Mouse (Mus musculus) kidney, embryonic 15.5 days (tissue): Measurements from ENCODE around the gene Csmd2. TPM values are rescaled to one million over a fixed set of nuclear protein-coding genes. Genes with fewer than 3 reads are reported as not detected.

Experiments
- ATAC-seq: fragments of 200-750 bp; cut with Nextera tagmentation; replicated peaks from 2 replicates; pipeline ENCODE4 v1.8.0; 2017; ENCODE audit warnings: moderate TSS enrichment; ENCODE audit not compliant: low FRiP score
- H3K27ac ChIP-seq: fragments of 300-500 bp; sonication (generic); 2 replicates; pipeline ENCODE4 v1.5.1; 2015; ENCODE audit warnings: mild to moderate bottlenecking, inconsistent platforms
- H3K27me3 ChIP-seq: fragments of 300-500 bp; sonication (generic); 2 replicates; pipeline ENCODE4 v1.6.1; 2015; ENCODE audit warnings: inconsistent platforms
- H3K36me3 ChIP-seq: fragments of 300-500 bp; sonication (generic); 2 replicates; pipeline ENCODE4 v1.6.1; 2015; ENCODE audit warnings: inconsistent platforms
- H3K4me1 ChIP-seq: fragments of 300-500 bp; sonication (generic); 2 replicates; pipeline ENCODE4 v1.6.1; 2015; ENCODE audit warnings: inconsistent platforms
- H3K4me2 ChIP-seq: fragments of 300-500 bp; sonication (generic); 2 replicates; pipeline ENCODE4 v1.6.1; 2015; ENCODE audit warnings: moderate library complexity, mild to moderate bottlenecking, inconsistent platforms
- H3K4me3 ChIP-seq: fragments of 300-500 bp; sonication (generic); replicated peaks from 2 replicates; pipeline ENCODE4 v1.5.1; 2015; ENCODE audit warnings: mild to moderate bottlenecking, inconsistent platforms
- H3K9ac ChIP-seq: fragments of 300-500 bp; sonication (generic); 2 replicates; pipeline ENCODE4 v1.6.1; 2015; ENCODE audit warnings: mild to moderate bottlenecking, inconsistent platforms
- H3K9me3 ChIP-seq: fragments of 300-500 bp; sonication (generic); replicated peaks from 2 replicates; pipeline ENCODE4 v1.6.1; 2016; ENCODE audit warnings: inconsistent platforms
- WGBS: fragments of 180-500 bp; shearing (Covaris S2); methylation state at CpG from one replicate; pipeline ENCODE4 v1.1.7; 2015; ENCODE audit warnings: mixed read lengths; 5-methylcytosine and 5-hydroxymethylcytosine counted together
- polyA plus RNA-seq: library from polyadenylated mRNA; unstranded; fragments of >200 nt; fragmentation: Nextera tagmentation; extraction: Ambion mirVana; gene quantifications from 2 replicates; pipeline ENCODE4 v1.2.1, GENCODE M21; 2015

Csmd2 gene
- polyA plus RNA-seq, 1 experiment from 2014 or later = 0.23 TPM

GRCm38 (mm10) chr4:127987270-127987669 lies 387 bp upstream of the Csmd2 start:
- Histone ChIP-seq H3K36me3 (no peaks in the 10 kb centered on the region), H3K9ac (no peak overlapping the region), H3K4me2 (peak overlapping the region; percentile 80), H3K4me1 (peaks cover 22% of the 10 kb centered on the region), H3K9me3 (no peaks in the 10 kb centered on the region), H3K27me3 (peaks cover 71% of the 10 kb centered on the region), H3K27ac (no peak overlapping the region), H3K4me3 (peak overlapping the region; percentile 46)
- ATAC-seq = no peak
- WGBS = 5% methylated on average over 10 of the region's 10 CpGs

- Histone ChIP-seq H3K4me2 (peak overlapping the region; percentile 80), H3K9ac (no peak overlapping the region)
Measured at GRCm38 (mm10) chr4:127988526-127989180, 996 bp downstream of the Csmd2 start.

GRCm38 (mm10) chr4:127989347-127989995 lies 1.8 kb downstream of the Csmd2 start:
- WGBS = 11% methylated on average over 18 of the region's 18 CpGs
- Histone ChIP-seq H3K4me1 (peaks cover 22% of the 10 kb centered on the region), H3K36me3 (no peaks in the 10 kb centered on the region), H3K4me3 (0 out of 2 replicates have a peak overlapping the region, but pooled peaks have one; percentile 46), H3K27me3 (peaks cover 72% of the 10 kb centered on the region), H3K9me3 (no peaks in the 10 kb centered on the region), H3K4me2 (0 out of 2 replicates have a peak overlapping the region, but pooled peaks have one; percentile 80), H3K27ac (no peak overlapping the region), H3K9ac (no peak overlapping the region)
- no peak for ATAC-seq

More at GRCm38 (mm10) chr4:127988526-127989180, 996 bp downstream of the Csmd2 start:
- peaks cover 73% of the 10 kb centered on the region for H3K27me3 ChIP-seq
- H3K27ac ChIP-seq = no peak overlapping the region
- H3K4me3 ChIP-seq = peak overlapping the region; percentile 46
- H3K4me1 ChIP-seq = peaks cover 22% of the 10 kb centered on the region
- H3K36me3 ChIP-seq = no peaks in the 10 kb centered on the region
- H3K9me3 ChIP-seq = no peaks in the 10 kb centered on the region
- ATAC-seq = 0 out of 2 replicates have a peak, but pooled peaks have one; percentile 2
- 1% methylated on average over 39 of the region's 39 CpGs for WGBS

GRCm38 (mm10) chr4:127999281-127999680 lies 11.6 kb downstream of the Csmd2 start:
- Histone ChIP-seq H3K4me1 (no peaks in the 10 kb centered on the region), H3K4me3 (no peak overlapping the region), H3K4me2 (no peak overlapping the region), H3K27ac (no peak overlapping the region), H3K36me3 (no peaks in the 10 kb centered on the region), H3K9me3 (no peaks in the 10 kb centered on the region), H3K27me3 (no peaks in the 10 kb centered on the region), H3K9ac (no peak overlapping the region)
- ATAC-seq = no peak
- 65% methylated on average over 3 of the region's 3 CpGs for WGBS

- WGBS = 62% methylated on average over 4 of the region's 4 CpGs
Measured at GRCm38 (mm10) chr4:128002638-128003101, 15.0 kb downstream of the Csmd2 start.

GRCm38 (mm10) chr4:128004797-128005452 lies 17.3 kb downstream of the Csmd2 start:
- H3K9ac ChIP-seq = no peak overlapping the region
- H3K36me3 ChIP-seq = no peaks in the 10 kb centered on the region
- H3K4me3 ChIP-seq = no peak overlapping the region
- no peak overlapping the region for H3K27ac ChIP-seq
- ATAC-seq = no peak
- H3K4me2 ChIP-seq = no peak overlapping the region
- H3K9me3 ChIP-seq = no peaks in the 10 kb centered on the region
- no peaks in the 10 kb centered on the region for H3K4me1 ChIP-seq
- 79% methylated on average over 3 of the region's 3 CpGs for WGBS
- H3K27me3 ChIP-seq = no peaks in the 10 kb centered on the region

More at GRCm38 (mm10) chr4:128002638-128003101, 15.0 kb downstream of the Csmd2 start:
- Histone ChIP-seq H3K27ac (no peak overlapping the region), H3K4me2 (no peak overlapping the region), H3K9ac (no peak overlapping the region), H3K4me3 (no peak overlapping the region), H3K27me3 (no peaks in the 10 kb centered on the region), H3K4me1 (no peaks in the 10 kb centered on the region), H3K9me3 (no peaks in the 10 kb centered on the region), H3K36me3 (no peaks in the 10 kb centered on the region)
- ATAC-seq = no peak

GRCm38 (mm10) chr4:128019465-128019864 lies 31.8 kb downstream of the Csmd2 start:
- no peaks in the 10 kb centered on the region for H3K4me1 ChIP-seq
- H3K27me3 ChIP-seq = no peaks in the 10 kb centered on the region
- H3K9me3 ChIP-seq = no peaks in the 10 kb centered on the region
- no peak overlapping the region for H3K4me2 ChIP-seq
- no peak for ATAC-seq
- H3K36me3 ChIP-seq = no peaks in the 10 kb centered on the region
- H3K4me3 ChIP-seq = no peak overlapping the region
- WGBS = 94% methylated on average over 2 of the region's 2 CpGs
- H3K27ac ChIP-seq = no peak overlapping the region
- no peak overlapping the region for H3K9ac ChIP-seq

GRCm38 (mm10) chr4:128028294-128028693 lies 40.6 kb downstream of the Csmd2 start:
- Histone ChIP-seq H3K27me3 (no peaks in the 10 kb centered on the region), H3K4me3 (no peak overlapping the region), H3K27ac (no peak overlapping the region), H3K4me2 (no peak overlapping the region), H3K36me3 (no peaks in the 10 kb centered on the region), H3K4me1 (no peaks in the 10 kb centered on the region), H3K9me3 (no peaks in the 10 kb centered on the region), H3K9ac (no peak overlapping the region)
- no peak for ATAC-seq
- 91% methylated on average over 1 of the region's 1 CpGs for WGBS

GRCm38 (mm10) chr4:128041901-128042300 lies 54.2 kb downstream of the Csmd2 start:
- ATAC-seq = no peak

GRCm38 (mm10) chr4:128042626-128043025 lies 55.0 kb downstream of the Csmd2 start:
- 36% methylated on average over 5 of the region's 5 CpGs for WGBS
- Histone ChIP-seq H3K36me3 (no peaks in the 10 kb centered on the region), H3K4me1 (no peaks in the 10 kb centered on the region), H3K9ac (no peak overlapping the region), H3K4me2 (no peak overlapping the region), H3K4me3 (no peak overlapping the region), H3K27ac (no peak overlapping the region), H3K9me3 (no peaks in the 10 kb centered on the region), H3K27me3 (no peaks in the 10 kb centered on the region)
- no peak for ATAC-seq

More at GRCm38 (mm10) chr4:128041901-128042300, 54.2 kb downstream of the Csmd2 start:
- H3K9ac ChIP-seq = no peak overlapping the region
- 78% methylated on average over 4 of the region's 4 CpGs for WGBS
- no peak overlapping the region for H3K27ac ChIP-seq
- no peaks in the 10 kb centered on the region for H3K9me3 ChIP-seq
- H3K4me1 ChIP-seq = no peaks in the 10 kb centered on the region
- H3K4me2 ChIP-seq = no peak overlapping the region
- no peak overlapping the region for H3K4me3 ChIP-seq
- no peaks in the 10 kb centered on the region for H3K36me3 ChIP-seq
- no peaks in the 10 kb centered on the region for H3K27me3 ChIP-seq

- ATAC-seq = no peak
- Histone ChIP-seq H3K4me2 (no peak overlapping the region), H3K9ac (no peak overlapping the region), H3K27ac (no peak overlapping the region), H3K4me1 (no peaks in the 10 kb centered on the region), H3K4me3 (no peak overlapping the region), H3K27me3 (no peaks in the 10 kb centered on the region), H3K9me3 (no peaks in the 10 kb centered on the region), H3K36me3 (no peaks in the 10 kb centered on the region)
- 89% methylated on average over 1 of the region's 1 CpGs for WGBS
Measured at GRCm38 (mm10) chr4:128048716-128049115, 61.1 kb downstream of the Csmd2 start.

GRCm38 (mm10) chr4:128052701-128053100 lies 65.0 kb downstream of the Csmd2 start:
- H3K9me3 ChIP-seq = no peaks in the 10 kb centered on the region
- no peak overlapping the region for H3K4me2 ChIP-seq
- no peaks in the 10 kb centered on the region for H3K27me3 ChIP-seq
- H3K4me3 ChIP-seq = no peak overlapping the region
- 77% methylated on average over 8 of the region's 8 CpGs for WGBS
- no peaks in the 10 kb centered on the region for H3K4me1 ChIP-seq
- H3K9ac ChIP-seq = no peak overlapping the region
- H3K36me3 ChIP-seq = no peaks in the 10 kb centered on the region
- H3K27ac ChIP-seq = no peak overlapping the region
- no peak for ATAC-seq
